Mouse (Mus musculus): ENCODE measurements around the gene Lrrc31.

DNA sequence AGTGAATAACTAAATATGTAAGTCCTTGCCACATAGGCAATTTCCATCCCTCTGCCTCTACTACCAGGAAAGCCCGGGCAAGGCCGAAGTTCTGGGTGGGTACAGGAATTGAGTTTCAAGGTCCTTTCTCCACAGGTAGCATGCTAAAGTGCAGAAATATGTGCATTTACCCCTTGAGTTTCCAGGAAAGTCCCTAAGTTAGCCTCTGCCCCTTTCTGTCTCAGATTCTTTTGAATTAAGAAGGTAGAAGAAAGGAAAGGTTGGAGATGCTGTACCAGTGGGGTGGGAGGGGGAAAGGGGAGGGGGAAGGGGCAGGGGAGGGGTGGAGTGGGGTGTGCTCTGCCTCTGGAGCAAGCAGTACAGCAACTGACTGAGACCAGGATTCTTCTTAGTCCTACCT lies 51.2 kb downstream of the Lrrc31 start:
- no peak for TF ChIP-seq CTCF (IDR thresholded peaks at IDR 0.05; ENCODE audit: borderline replicate concordance, insufficient read depth, low read depth, low read length)
- no peak for TF ChIP-seq POLR2A (IDR thresholded peaks at IDR 0.05; ENCODE audit: borderline replicate concordance, insufficient read depth, low read length)

Measured in cerebellum, adult 2 months (tissue).